Mouse (Mus musculus) thymus, postnatal 36 days (tissue): ENCODE data around the gene Gm21119.
"Not testable (repeated sequence)": the region's sequence is repeated elsewhere in the genome, so short reads cannot be mapped to it uniquely, and the experiment has no call there.

Experiments used
- DNase-seq, 2 experiments: peaks; one replicate each; pipeline ENCODE4 v3.0.0; 2022; ENCODE audit warnings: mixed read lengths in 2 of 2

The Gm21119 gene

DNA sequence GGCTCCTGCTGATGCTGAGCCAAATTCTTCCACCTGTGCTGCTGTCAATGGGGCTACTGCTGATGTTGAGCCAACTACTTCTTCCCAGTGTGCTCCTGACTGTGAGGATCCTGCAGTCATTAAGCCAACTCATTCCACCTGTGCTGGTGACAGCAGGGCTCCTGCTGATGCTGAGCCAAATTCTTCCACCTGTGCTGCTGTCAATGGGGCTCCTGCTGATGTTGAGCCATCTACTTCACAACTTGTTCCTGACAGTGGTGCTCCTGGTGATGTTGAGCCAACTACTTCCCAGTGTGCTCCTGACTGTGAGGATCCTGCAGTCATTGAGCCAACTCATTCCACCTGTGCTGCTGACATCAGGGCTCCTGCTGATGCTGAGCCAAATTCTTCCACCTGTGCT lies 63.7 kb downstream of the Gm21119 start:
- DNase-seq = not testable (repeated sequence)
